ENCODE assay signal across 12 mouse cellular contexts in the genomic region with DNA sequence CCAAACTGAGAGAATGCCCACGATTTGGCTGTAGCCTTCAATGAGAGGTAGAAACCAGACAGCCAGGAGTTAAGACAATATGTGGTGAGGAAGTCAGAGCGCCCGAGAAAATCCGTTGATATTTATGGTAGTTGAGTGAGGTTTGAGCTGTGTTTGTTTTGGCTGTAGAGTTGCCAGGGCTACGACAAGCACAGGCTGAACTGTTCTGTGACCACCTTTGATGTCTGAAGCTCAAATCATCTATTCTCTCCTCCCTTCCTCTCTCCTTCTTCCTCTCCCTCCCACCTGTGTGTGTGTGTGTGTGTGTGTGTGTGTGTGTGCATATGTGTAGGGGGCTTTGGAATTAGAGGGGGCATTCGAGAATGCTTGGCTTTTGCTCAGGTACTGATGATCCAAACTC. TPM values are rescaled to one million over a fixed set of nuclear protein-coding genes. Genes with fewer than 3 reads are reported as not detected.
DNase-seq lines count a peak whose midpoint lies in the region; ATAC-seq and TF ChIP-seq lines count a peak whose summit lies in the region.
"Had no signal": no experiment of that assay in that cellular context is flagged by ENCODE, and none has a peak within 500 bp of the region (broad histone marks: within the 10 kb centered on the region; RNA-seq: fewer than 3 reads in every experiment).

No protein-coding gene starts in this region.

- ATAC-seq in heart, embryonic 16.5 days (replicated peaks; ENCODE audit: extremely low read depth, insufficient read depth, low FRiP score), result 0 out of 2 replicates have a peak, but pooled peaks have one; percentile 40
- ATAC-seq in lung, embryonic 14.5 days (ENCODE audit: insufficient read depth), result no peak
- peak; percentile 74 for ATAC-seq in inflammation-experienced regulatory T-cells, adult 6 months

- no peaks in the 10 kb centered on the region for H3K9me3 ChIP-seq in heart, embryonic 16.5 days (replicated peaks; ENCODE audit: control insufficient read depth, low read length)
- no peaks in the 10 kb centered on the region for H3K9me3 ChIP-seq in lung, embryonic 14.5 days (ENCODE audit: low read depth, low read length)
- H3K9me3 ChIP-seq in ES-Bruce4 (replicated peaks; ENCODE audit: control insufficient read depth, insufficient read depth, low read length, poor library complexity, severe bottlenecking), result no peaks in the 10 kb centered on the region
- H3K9me3 ChIP-seq: limb, embryonic 12.5 days had no signal

- TF ChIP-seq POLR2A in lung, adult 2 months (IDR thresholded peaks at IDR 0.05; ENCODE audit: borderline replicate concordance, extremely low read depth, low read depth, low read length), result no peak
- TF ChIP-seq POLR2A in ES-Bruce4 (IDR thresholded peaks at IDR 0.05; ENCODE audit: insufficient read depth, low read length), result no peak

- H3K4me1 ChIP-seq in heart, embryonic 16.5 days (ENCODE audit: control insufficient read depth, insufficient read depth, low read length), result peaks cover 22% of the 10 kb centered on the region
- no peaks in the 10 kb centered on the region for H3K4me1 ChIP-seq in lung, embryonic 14.5 days (ENCODE audit: insufficient read depth)
- no peaks in the 10 kb centered on the region for H3K4me1 ChIP-seq in lung, adult 2 months (ENCODE audit: control insufficient read depth, insufficient read depth, low read length)
- H3K4me1 ChIP-seq in ES-Bruce4 (ENCODE audit: control insufficient read depth, insufficient read depth, low read length), result peaks cover 9% of the 10 kb centered on the region

- no peaks in the 10 kb centered on the region for H3K36me3 ChIP-seq in heart, embryonic 16.5 days (ENCODE audit: control insufficient read depth, insufficient read depth)
- no peaks in the 10 kb centered on the region for H3K36me3 ChIP-seq in lung, embryonic 14.5 days (ENCODE audit: insufficient read depth)
- H3K36me3 ChIP-seq in ES-Bruce4 (ENCODE audit: control insufficient read depth, insufficient read depth, low read length, poor library complexity, severe bottlenecking), result no peaks in the 10 kb centered on the region
- H3K36me3 ChIP-seq: limb, embryonic 12.5 days had no signal

- H3K27me3 ChIP-seq in heart, embryonic 16.5 days (ENCODE audit: control insufficient read depth, insufficient read depth, low read length), result no peaks in the 10 kb centered on the region
- no peaks in the 10 kb centered on the region for H3K27me3 ChIP-seq in lung, embryonic 14.5 days (ENCODE audit: insufficient read depth, low read length)
- H3K27me3 ChIP-seq in ES-Bruce4 (ENCODE audit: control insufficient read depth, insufficient read depth, low read length, poor library complexity, severe bottlenecking), result no peaks in the 10 kb centered on the region
- H3K27me3 ChIP-seq: limb, embryonic 12.5 days had no signal

- WGBS in heart, embryonic 16.5 days, result 19% methylated on average over 6 of the region's 6 CpGs
- 21% methylated on average over 6 of the region's 6 CpGs for WGBS in lung, embryonic 14.5 days
- 11% methylated on average over 6 of the region's 6 CpGs for WGBS in lung, adult 2 months

- H3K4me2 ChIP-seq in heart, embryonic 16.5 days (ENCODE audit: low read depth, low read length), result 0 out of 2 replicates have a peak overlapping the region, but pooled peaks have one; percentile 18
- H3K4me2 ChIP-seq in lung, embryonic 14.5 days, result no peak overlapping the region
- H3K4me2 ChIP-seq: limb, embryonic 12.5 days had no signal

- H3K4me3 ChIP-seq in heart, embryonic 16.5 days (ENCODE audit: low read length), result no peak overlapping the region
- H3K4me3 ChIP-seq in lung, embryonic 14.5 days (ENCODE audit: low read depth, low read length), result no peak overlapping the region
- no peak overlapping the region for H3K4me3 ChIP-seq in lung, adult 2 months (replicated peaks; ENCODE audit: extremely low read depth, low read depth, low read length)
- no peak overlapping the region for H3K4me3 ChIP-seq in ES-Bruce4 (ENCODE audit: low read depth, low read length)
- H3K4me3 ChIP-seq: limb, embryonic 12.5 days had no signal

- TF ChIP-seq CTCF in lung, embryonic 14.5 days (IDR thresholded peaks at IDR 0.05; ENCODE audit: low read depth), result no peak
- TF ChIP-seq CTCF in lung, adult 2 months (IDR thresholded peaks at IDR 0.05; ENCODE audit: insufficient read depth, low read length), result no peak
- no peak for TF ChIP-seq CTCF in ES-Bruce4 (IDR thresholded peaks at IDR 0.05; ENCODE audit: low read depth, low read length)

- no peak overlapping the region for H3K9ac ChIP-seq in heart, embryonic 16.5 days (ENCODE audit: low read length)
- no peak overlapping the region for H3K9ac ChIP-seq in lung, embryonic 14.5 days
- H3K9ac ChIP-seq in ES-Bruce4 (ENCODE audit: low read depth, poor library complexity, severe bottlenecking), result peak overlapping the region; percentile 16; the same call in 1 of the 2 replicates
- H3K9ac ChIP-seq: limb, embryonic 12.5 days had no signal

- TF ChIP-seq EP300 in ES-Bruce4 (IDR thresholded peaks at IDR 0.05; ENCODE audit: insufficient read depth, low read depth, low read length), result no peak

- intact Hi-C loops in heart, postnatal 36 days (cut with DNase I), result no loop called here

- no peak overlapping the region for H3K27ac ChIP-seq in heart, embryonic 16.5 days (ENCODE audit: low read length)
- no peak overlapping the region for H3K27ac ChIP-seq in lung, embryonic 14.5 days (ENCODE audit: low read depth)
- peak overlapping the region; percentile 57 for H3K27ac ChIP-seq in ES-Bruce4 (ENCODE audit: insufficient read depth, low read length)
- H3K27ac ChIP-seq: limb, embryonic 12.5 days had no signal

- DNase-seq in heart, postnatal 36 days, result no peak
- DNase-seq in lung, embryonic 14.5 days, result peak; percentile 51
- no peak for DNase-seq in lung, adult 2 months
- no peak for DNase-seq in ovary, postnatal 36 days (ENCODE audit: low spot score)
- DNase-seq in liver, result no peak
- DNase-seq: cerebellum, postnatal 25 days; kidney, adult 8-10 months; layer of hippocampus, postnatal 36 days had no signal

RNA-seq across cellular contexts. Expression of a gene that starts 19.5 kb away (rescaled TPM):
- polyA plus RNA-seq in heart, embryonic 16.5 days (2015; fragmentation: Nextera tagmentation; extraction: Ambion mirVana), result 122 and 125 TPM in 2 replicates
- total RNA-seq in heart, postnatal 36 days (2021), result 10 to 100 TPM; 59.1 to 61.2 TPM
- 165 and 166 TPM in 2 replicates for polyA plus RNA-seq in lung, embryonic 14.5 days (2014; fragmentation: Nextera tagmentation; extraction: Ambion mirVana)
- 11.1 and 17.2 TPM in 2 replicates for polyA plus RNA-seq in lung, adult 2 months (2012; rRNA removed)
- 203 and 213 TPM in 2 replicates for polyA plus RNA-seq in ES-Bruce4 (2011; ENCODE audit: insufficient read depth, insufficient read length, low read depth, missing spikeins)
- polyA plus RNA-seq in inflammation-experienced regulatory T-cells, adult 6 months (2017; shearing (Covaris generic)), result 100 to 1,000 TPM; 225 to 265 (median 245) TPM

RNA-seq across cellular contexts. Expression of a gene that starts 34.7 kb away (rescaled TPM):
- 28.4 and 31.0 TPM in 2 replicates for polyA plus RNA-seq in heart, embryonic 16.5 days (2015; fragmentation: Nextera tagmentation; extraction: Ambion mirVana)
- total RNA-seq in heart, postnatal 36 days (2021), result 10 to 100 TPM; 38.7 to 40.2 TPM
- 27.8 and 28.1 TPM in 2 replicates for polyA plus RNA-seq in lung, embryonic 14.5 days (2014; fragmentation: Nextera tagmentation; extraction: Ambion mirVana)
- 19.1 and 19.6 TPM in 2 replicates for polyA plus RNA-seq in lung, adult 2 months (2012; rRNA removed)
- polyA plus RNA-seq in ES-Bruce4 (2011; ENCODE audit: insufficient read depth, insufficient read length, low read depth, missing spikeins), result 66.0 and 72.8 TPM in 2 replicates
- 10 to 100 TPM; 31.3 to 36.7 (median 34.4) TPM for polyA plus RNA-seq in inflammation-experienced regulatory T-cells, adult 6 months (2017; shearing (Covaris generic))

RNA-seq across cellular contexts. Expression of a gene that starts 59.4 kb away (rescaled TPM):
- 1.2 and 1.4 TPM in 2 replicates for polyA plus RNA-seq in heart, embryonic 16.5 days (2015; fragmentation: Nextera tagmentation; extraction: Ambion mirVana)
- 1 to 10 TPM; 3.6 to 3.7 TPM for total RNA-seq in heart, postnatal 36 days (2021)
- polyA plus RNA-seq in lung, embryonic 14.5 days (2014; fragmentation: Nextera tagmentation; extraction: Ambion mirVana), result 1.5 and 1.6 TPM in 2 replicates
- 3.4 and 3.8 TPM in 2 replicates for polyA plus RNA-seq in lung, adult 2 months (2012; rRNA removed)
- polyA plus RNA-seq in ES-Bruce4 (2011; ENCODE audit: insufficient read depth, insufficient read length, low read depth, missing spikeins), result 5.2 and 6.1 TPM in 2 replicates
- 1 to 10 TPM; 1.6 to 3.8 (median 3.6) TPM for polyA plus RNA-seq in inflammation-experienced regulatory T-cells, adult 6 months (2017; shearing (Covaris generic))
